Mouse (Mus musculus): ENCODE data around the gene 9130409I23Rik.

DNA sequence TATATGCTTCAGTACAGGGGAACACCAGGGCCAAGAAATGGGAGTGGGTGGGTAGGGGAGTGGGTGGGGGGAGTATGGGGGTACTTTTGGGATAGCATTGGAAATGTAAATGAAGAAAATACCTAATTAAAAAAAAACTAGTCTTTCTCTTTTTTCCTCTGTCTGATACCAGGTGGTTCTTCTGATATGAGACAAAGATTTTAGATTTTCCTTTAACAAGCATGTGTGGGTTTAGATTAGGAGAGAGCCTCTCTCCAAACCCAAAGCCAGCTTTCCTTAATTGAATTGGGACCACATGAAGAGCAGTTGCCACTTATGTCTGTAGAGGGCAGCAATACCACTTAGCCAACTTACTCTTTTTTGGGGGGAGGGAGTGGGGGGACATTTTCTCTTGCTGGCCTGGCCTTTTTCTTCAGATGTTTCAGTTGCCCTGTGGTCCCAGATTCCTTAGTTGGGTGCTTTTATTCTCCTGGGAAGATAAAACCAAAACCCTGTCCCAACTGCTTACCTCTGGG is 1.7 kb upstream of the 9130409I23Rik start:
- no peak for TF ChIP-seq CTCF (IDR thresholded peaks at IDR 0.05; ENCODE audit: insufficient read depth, low read length)
- TF ChIP-seq POLR2A (IDR thresholded peaks at IDR 0.05; ENCODE audit: borderline replicate concordance, extremely low read depth, low read depth, low read length), result no peak

Measured in lung, adult 2 months (tissue).